Mouse (Mus musculus) left cerebral cortex, postnatal 25 days (tissue): ENCODE data around the gene Zfp995. TPM values are rescaled to one million over a fixed set of nuclear protein-coding genes. Genes with fewer than 3 reads are reported as not detected.
"Not testable (repeated sequence)": the region's sequence is repeated elsewhere in the genome, so short reads cannot be mapped to it uniquely, and the experiment has no call there.

ENCODE experiments used
- DNase-seq, 2 experiments: peaks; one replicate each; pipeline ENCODE4 v3.0.0; 2022; ENCODE audit warnings: low spot score in 2 of 2, mixed read lengths in 1 of 2
- intact Hi-C: fragments of 180-260 bp; cut with DNase I; formaldehyde crosslinking; loops from one replicate; pipeline ENCODE4 v1.15.1; 2025
- total RNA-seq, 2 experiments: library from RNA; stranded (reverse); gene quantifications; 2 replicates each; pipeline ENCODE4 v1.2.3; 2021

Gene Zfp995
- total RNA-seq = 1 to 10 TPM; 4.6 to 5.2 TPM

DNA sequence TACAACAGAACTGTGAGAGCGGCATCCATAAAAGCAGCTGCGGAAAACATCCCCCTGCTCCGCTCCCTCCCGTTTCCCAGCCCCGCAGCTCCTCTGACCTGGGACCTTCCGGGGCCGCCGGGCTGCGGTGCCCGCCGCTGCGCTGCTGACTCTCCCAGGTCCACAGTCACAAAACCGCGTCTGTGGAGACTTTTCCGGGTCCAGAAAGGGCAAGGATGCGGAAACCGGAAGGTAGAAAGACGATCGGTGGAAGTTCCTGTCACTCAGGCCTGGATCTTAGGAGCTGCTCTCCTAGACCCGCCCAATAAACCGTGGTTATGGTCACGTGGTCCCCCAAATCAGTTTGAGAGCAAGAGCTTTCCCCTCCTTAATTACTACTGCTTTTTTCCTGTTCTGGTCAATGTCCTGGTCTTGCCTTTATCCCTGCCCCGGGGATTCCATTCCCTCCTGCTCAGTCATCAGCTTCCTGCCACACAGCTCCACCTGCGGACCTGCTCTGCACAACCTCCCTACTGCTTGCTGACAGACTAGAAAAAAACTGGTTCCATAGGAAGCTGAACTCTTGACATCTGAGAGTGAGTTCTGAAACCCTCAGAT lies at the start of gene Zfp995:
Zfp995 (minus strand) TSS at position 471 of the 597 bp plus-strand sequence.
- DNase-seq = peak; percentile 59 to 75
- intact Hi-C loops = not testable (repeated sequence)

DNA sequence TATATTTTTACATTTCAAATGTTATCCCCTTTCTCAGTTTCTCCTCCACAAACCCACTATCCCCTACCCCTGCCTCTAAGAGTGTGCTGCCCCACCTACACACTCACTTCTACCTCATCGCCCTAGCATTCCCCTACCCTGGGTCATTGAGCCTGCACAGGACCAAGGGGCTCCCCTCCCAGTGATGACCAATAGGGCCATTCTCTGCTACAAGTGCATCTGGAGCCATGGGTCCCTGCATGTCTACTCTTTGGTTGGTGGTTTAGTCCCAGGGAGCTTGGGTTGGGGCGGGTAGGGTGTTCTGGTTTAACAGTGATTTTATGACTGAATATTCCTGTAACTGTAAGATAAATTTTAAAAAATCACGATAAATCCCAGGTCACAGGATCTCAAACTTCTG lies 687 bp downstream of the Zfp995 start:
- DNase-seq = no peak
- intact Hi-C loops = no loop called here

DNA sequence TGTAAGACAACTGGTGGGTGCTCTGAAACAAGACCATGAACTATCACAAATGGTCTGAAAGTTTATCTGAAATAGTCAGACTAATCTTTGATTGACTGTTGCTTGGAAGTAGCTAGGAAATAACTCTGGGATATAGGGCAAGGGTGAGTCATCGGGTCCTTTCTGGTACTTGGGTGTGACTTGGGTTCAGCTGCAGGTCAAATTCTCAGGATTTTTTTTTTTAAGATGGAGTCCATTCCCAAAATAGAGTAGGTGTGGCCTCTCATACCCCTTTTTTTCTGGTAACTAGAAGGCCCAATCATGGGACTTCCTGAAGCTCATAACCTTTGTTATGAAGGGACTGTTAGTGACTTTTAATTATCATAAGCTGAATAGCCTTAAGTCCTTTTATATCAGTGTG lies 38.5 kb downstream of the Zfp995 start:
- DNase-seq = no peak
- intact Hi-C loops = no loop called here

DNA sequence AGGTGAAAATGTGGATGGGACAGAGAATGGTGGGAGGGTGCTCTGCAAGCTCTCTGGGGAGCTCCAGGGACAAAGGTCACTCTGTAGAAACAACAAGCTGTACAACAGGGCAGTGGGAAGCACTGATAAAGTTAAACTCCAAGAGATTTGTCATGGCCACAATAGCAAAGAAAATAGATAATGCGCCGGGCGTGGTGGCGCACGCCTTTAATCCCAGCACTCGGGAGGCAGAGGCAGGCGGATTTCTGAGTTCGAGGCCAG lies 63.5 kb downstream of the Zfp995 start:
- intact Hi-C loops, DNase-seq: not testable (repeated sequence)

DNA sequence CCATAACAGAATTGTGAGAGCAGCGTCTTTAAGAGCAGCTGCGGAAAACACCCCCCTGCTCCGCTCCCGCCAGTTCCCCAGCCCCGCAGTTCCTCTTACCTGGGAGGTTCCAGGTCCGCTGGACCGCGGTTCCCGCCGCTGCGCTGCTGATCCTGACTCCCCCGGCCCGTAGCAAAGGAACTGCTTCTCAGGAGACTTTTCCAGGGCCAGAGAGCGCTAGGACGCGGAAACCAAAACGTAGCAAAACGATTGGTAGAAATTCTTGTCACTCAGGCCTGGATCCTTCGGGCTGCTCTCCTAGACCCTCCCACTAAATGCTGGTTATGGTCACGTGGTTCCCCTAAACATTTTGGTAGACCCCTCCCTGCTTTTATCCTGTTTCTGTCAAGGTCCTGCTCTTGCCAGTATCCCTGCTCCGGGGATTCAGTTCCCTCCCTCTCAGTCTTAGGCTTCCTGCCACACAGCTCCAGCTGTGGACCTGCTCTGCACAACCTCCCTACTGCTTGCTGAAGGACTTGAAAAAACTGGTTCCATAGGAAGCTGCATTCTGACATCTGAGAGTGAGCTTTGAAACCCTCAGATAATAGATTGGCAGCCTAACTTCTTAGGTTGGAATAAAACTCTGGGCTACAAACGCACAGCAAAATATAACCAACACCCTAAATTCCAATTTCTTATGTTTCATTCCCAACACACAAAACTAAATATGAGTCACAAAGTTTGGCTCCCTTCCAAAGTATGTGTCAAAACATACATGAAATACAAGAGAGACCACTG lies 64.0 kb downstream of the Zfp995 start, which contains the start of gene Zfp820:
Zfp820 (minus strand) TSS at position 228 of the 777 bp plus-strand sequence.
- intact Hi-C loops = no loop called here

DNA sequence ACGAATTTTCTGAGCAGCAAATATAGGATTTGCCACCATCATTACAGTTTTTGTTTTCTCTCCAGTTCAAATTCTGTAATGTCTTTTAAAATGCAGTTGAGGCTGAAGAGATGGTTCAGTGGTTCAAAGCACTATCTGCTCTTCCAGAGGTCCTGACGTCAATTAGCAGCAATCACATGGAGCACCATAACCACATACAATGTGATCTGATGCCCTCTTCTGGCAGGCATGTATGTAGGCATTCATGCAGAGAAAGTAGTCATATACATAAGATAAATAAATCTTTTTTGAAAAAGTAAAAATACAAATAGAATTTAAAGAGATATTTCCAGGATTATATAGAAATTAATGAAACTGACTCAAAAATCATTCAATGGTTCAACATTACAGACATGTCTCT lies 71.2 kb downstream of the Zfp995 start:
- intact Hi-C loops = no loop called here
- DNase-seq = no peak

More for the DNA sequence above, 64.0 kb downstream of the Zfp995 start, which contains the start of gene Zfp820:
- peak; percentile 27 to 52 for DNase-seq

Other genes starting within 250 kb of the Zfp995 start
- gene Gm10226, start 218.1 kb downstream of the Zfp995 start, total RNA-seq = 1 to 10 TPM; 5.2 to 5.4 TPM
- gene Zfp760, start 202.2 kb downstream of the Zfp995 start, total RNA-seq = 1 to 10 TPM; 8.1 to 8.7 TPM
- 1 to 10 TPM; 3.6 to 5.0 TPM for gene Zfp229, start 179.1 kb downstream of the Zfp995 start, total RNA-seq
- gene Zfp820, start 64.2 kb downstream of the Zfp995 start, total RNA-seq = under 1 TPM; 0.66 TPM
- 10 to 100 TPM; 14.1 to 16.1 TPM for gene Zfp942, start 52.5 kb upstream of the Zfp995 start, total RNA-seq
- gene Zfp943, start 52.6 kb upstream of the Zfp995 start, total RNA-seq = 10 to 100 TPM; 20.5 to 20.9 TPM